Mouse (Mus musculus) cerebellum, postnatal 10 days (tissue): ENCODE data around the gene Hhatl.
A peak's percentile ranks its signal among the peaks of the same experiment; 100 is the strongest.

Experiments
- DNase-seq, 2 experiments: peaks; one replicate each; pipeline ENCODE4 v3.0.0; 2021; ENCODE audit warnings: mixed read lengths in 2 of 2

The Hhatl gene

GRCm38 (mm10) chr9:121802747-121803146 is 10.4 kb upstream of the Hhatl start:
- DNase-seq, result no peak

GRCm38 (mm10) chr9:121798887-121799520 is 6.7 kb upstream of the Hhatl start:
- DNase-seq, result no peak

GRCm38 (mm10) chr9:121797722-121798121 is 5.4 kb upstream of the Hhatl start:
- no peak for DNase-seq

- DNase-seq, result peak; percentile 74 to 82
Observed at GRCm38 (mm10) chr9:121794972-121795539, 2.7 kb upstream of the Hhatl start.

GRCm38 (mm10) chr9:121791206-121791605 is 1.1 kb downstream of the Hhatl start:
- peak; percentile 70 to 71 for DNase-seq

GRCm38 (mm10) chr9:121786359-121786758 is 5.9 kb downstream of the Hhatl start:
- no peak for DNase-seq

GRCm38 (mm10) chr9:121785261-121785660 is 7.0 kb downstream of the Hhatl start:
- no peak for DNase-seq

- DNase-seq, result peak in 1 of 2 experiments; percentile 57
Observed at GRCm38 (mm10) chr9:121784801-121785200, 7.5 kb downstream of the Hhatl start.

GRCm38 (mm10) chr9:121778066-121778624 is 14.2 kb downstream of the Hhatl start:
- DNase-seq, result peak; percentile 82 to 86

- DNase-seq, result no peak
Observed at GRCm38 (mm10) chr9:121777484-121778065, 14.7 kb downstream of the Hhatl start, which contains the start of gene Klhl40. Gene Klhl40, plus strand, starts transcription at chr9:121777607.

GRCm38 (mm10) chr9:121776511-121776910 is 15.8 kb downstream of the Hhatl start:
- no peak for DNase-seq

GRCm38 (mm10) chr9:121775951-121776350 is 16.4 kb downstream of the Hhatl start:
- no peak for DNase-seq

- DNase-seq, result no peak
Observed at GRCm38 (mm10) chr9:121772412-121772811, 19.9 kb downstream of the Hhatl start.

- peak; percentile 66 to 67 for DNase-seq
Observed at GRCm38 (mm10) chr9:121765166-121765855, 27.0 kb downstream of the Hhatl start.

GRCm38 (mm10) chr9:121763716-121764115 is 28.6 kb downstream of the Hhatl start:
- DNase-seq, result peak; percentile 58 to 64

- peak; percentile 69 to 73 for DNase-seq
Observed at GRCm38 (mm10) chr9:121762761-121763160, 29.5 kb downstream of the Hhatl start.

- no peak for DNase-seq
Observed at GRCm38 (mm10) chr9:121762248-121762647, 30.1 kb downstream of the Hhatl start.

- peak in 1 of 2 experiments; percentile 38 for DNase-seq
Observed at GRCm38 (mm10) chr9:121761787-121762186, 30.5 kb downstream of the Hhatl start.

GRCm38 (mm10) chr9:121761091-121761665 is 31.1 kb downstream of the Hhatl start:
- DNase-seq, result no peak

- DNase-seq, result peak; percentile 67 to 71
Observed at GRCm38 (mm10) chr9:121760271-121761090, 31.8 kb downstream of the Hhatl start.
